14 mouse cellular contexts compared by ENCODE assay signal in the genomic region with DNA sequence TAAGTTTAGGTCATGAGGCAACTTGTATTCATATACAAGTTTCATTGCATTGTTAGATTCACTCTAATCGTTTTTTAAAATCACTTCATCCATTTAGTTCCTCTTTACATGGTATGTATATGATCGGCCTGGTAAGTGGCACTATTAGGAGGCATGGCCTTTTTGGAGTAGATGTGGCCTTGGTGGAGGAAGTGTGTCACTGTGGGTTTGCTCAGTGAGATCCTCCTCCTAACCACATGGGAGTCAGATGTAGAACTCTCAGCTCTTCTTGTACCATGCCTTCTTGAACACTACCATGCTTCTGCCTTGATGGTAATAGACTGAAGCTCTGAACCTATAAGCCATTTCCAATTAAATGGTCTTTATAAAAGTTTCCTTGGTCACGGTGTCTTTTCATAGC.
"Had no signal": no experiment of that assay in that cellular context is flagged by ENCODE, and none has a peak within 500 bp of the region (broad histone marks: within the 10 kb centered on the region; RNA-seq: fewer than 3 reads in every experiment).

No protein-coding gene starts in this region.

- H3K36me3 ChIP-seq: limb, embryonic 15.5 days; liver, embryonic 12.5 days; midbrain, embryonic 12.5 days had no signal

- H3K4me2 ChIP-seq: limb, embryonic 15.5 days; liver, embryonic 12.5 days; lung, embryonic 14.5 days; midbrain, embryonic 12.5 days had no signal

- H3K9me3 ChIP-seq: limb, embryonic 15.5 days; liver, embryonic 12.5 days; midbrain, embryonic 12.5 days had no signal

- H3K4me1 ChIP-seq: limb, embryonic 15.5 days; liver, embryonic 12.5 days; midbrain, embryonic 12.5 days had no signal

- H3K27me3 ChIP-seq: limb, embryonic 15.5 days; liver, embryonic 12.5 days; midbrain, embryonic 12.5 days had no signal

- ATAC-seq: liver, embryonic 12.5 days; midbrain, embryonic 16.5 days had no signal

- H3K9ac ChIP-seq: limb, embryonic 15.5 days; liver, embryonic 12.5 days; lung, embryonic 14.5 days; midbrain, embryonic 12.5 days had no signal

- H3K4me3 ChIP-seq: left cerebral cortex, adult 2 months; limb, embryonic 15.5 days; liver, embryonic 12.5 days; midbrain, embryonic 12.5 days had no signal

- H3K27ac ChIP-seq: left cerebral cortex, adult 2 months; limb, embryonic 15.5 days; liver, embryonic 12.5 days; midbrain, embryonic 12.5 days had no signal

- DNase-seq: kidney, adult 11 months; kidney, postnatal 10 days; lung, postnatal 10 days; lung, postnatal 4 days; right cerebral cortex, adult 18-20 months; right cerebral cortex, postnatal 25 days; thymus, adult 2 months; thymus, postnatal 25 days had no signal
